Comparison of ENCODE assay signal across 8 mouse cellular contexts in genomic region chr13:47193326-47194153, GRCm38 (mm10).
DNase-seq lines count a peak whose midpoint lies in the region; ATAC-seq and TF ChIP-seq lines count a peak whose summit lies in the region.

No protein-coding gene starts in this region.

- 6% methylated on average over 32 of the region's 32 CpGs for WGBS in embryonic facial prominence, embryonic 11.5 days
- WGBS in limb, embryonic 13.5 days, result 5% methylated on average over 32 of the region's 32 CpGs
- 9% methylated on average over 32 of the region's 32 CpGs for WGBS in midbrain, embryonic 13.5 days
- WGBS in spleen, adult 2 months, result 10% methylated on average over 31 of the region's 32 CpGs

- TF ChIP-seq CTCF in spleen, adult 2 months (IDR thresholded peaks at IDR 0.05; ENCODE audit: extremely low read depth, insufficient read depth, insufficient read length, insufficient replicate concordance), result no peak

- no peaks in the 10 kb centered on the region for H3K36me3 ChIP-seq in embryonic facial prominence, embryonic 11.5 days (replicated peaks; ENCODE audit: control insufficient read depth, insufficient read depth, low read depth, low read length)
- no peaks in the 10 kb centered on the region for H3K36me3 ChIP-seq in limb, embryonic 13.5 days
- H3K36me3 ChIP-seq in midbrain, embryonic 13.5 days, result no peaks in the 10 kb centered on the region
- H3K36me3 ChIP-seq in spleen, adult 2 months (ENCODE audit: control insufficient read depth, insufficient read depth, low read length), result no peaks in the 10 kb centered on the region

- no peak for TF ChIP-seq POLR2A in spleen, adult 2 months (IDR thresholded peaks at IDR 0.05; ENCODE audit: low read depth, low read length)

- no peak overlapping the region; the same call in 1 of the 2 replicates for H3K27ac ChIP-seq in embryonic facial prominence, embryonic 11.5 days (replicated peaks; ENCODE audit: low read depth, low read length)
- H3K27ac ChIP-seq in limb, embryonic 13.5 days, result 0 out of 2 replicates have a peak overlapping the region, but pooled peaks have one; percentile 28
- H3K27ac ChIP-seq in midbrain, embryonic 13.5 days, result no peak overlapping the region
- H3K27ac ChIP-seq in spleen, adult 2 months (ENCODE audit: insufficient read depth, low read length), result peak overlapping the region; percentile 49

- DNase-seq in adrenal gland, postnatal 25 days, result peak; percentile 60
- peak; percentile 71 for DNase-seq in embryonic facial prominence, embryonic 11.5 days (ENCODE audit: low spot score)
- peak; percentile 78 for DNase-seq in heart, adult 8-10 months (ENCODE audit: low spot score)
- peak; percentile 67 to 72 for DNase-seq in kidney, adult 8-10 months
- DNase-seq in spleen, adult 2 months (ENCODE audit: low read depth in 1 of 2, low spot score in 2 of 2), result peak in 1 of 2 experiments; percentile 23

- peak overlapping the region; percentile 62 for H3K9ac ChIP-seq in embryonic facial prominence, embryonic 11.5 days (replicated peaks; ENCODE audit: low read length)
- H3K9ac ChIP-seq in limb, embryonic 13.5 days, result peak overlapping the region; percentile 69
- H3K9ac ChIP-seq in midbrain, embryonic 13.5 days (replicated peaks), result peak overlapping the region; percentile 63

- ATAC-seq in embryonic facial prominence, embryonic 11.5 days (replicated peaks; ENCODE audit: insufficient number of reproducible peaks, low FRiP score, low TSS enrichment, low read depth), result peak; percentile 59
- ATAC-seq in limb, embryonic 13.5 days (ENCODE audit: low FRiP score, low read depth), result peak; percentile 73; the same call in 1 of the 2 replicates
- peak; percentile 65 for ATAC-seq in midbrain, embryonic 13.5 days
- ATAC-seq in activated CD4-positive, CD25-positive, alpha-beta regulatory T cell, adult 4 months, result no peak

- peaks cover 2% of the 10 kb centered on the region; the same call in 1 of the 2 replicates for H3K4me1 ChIP-seq in embryonic facial prominence, embryonic 11.5 days (ENCODE audit: control insufficient read depth, insufficient read depth, low read length)
- peaks cover 14% of the 10 kb centered on the region for H3K4me1 ChIP-seq in limb, embryonic 13.5 days
- peaks cover 15% of the 10 kb centered on the region for H3K4me1 ChIP-seq in midbrain, embryonic 13.5 days (replicated peaks)
- no peaks in the 10 kb centered on the region for H3K4me1 ChIP-seq in spleen, adult 2 months (ENCODE audit: control insufficient read depth, insufficient read depth, insufficient read length)

- peaks cover 7% of the 10 kb centered on the region for H3K27me3 ChIP-seq in embryonic facial prominence, embryonic 11.5 days (ENCODE audit: control insufficient read depth, insufficient read depth, low read length)
- H3K27me3 ChIP-seq in limb, embryonic 13.5 days, result peaks cover 43% of the 10 kb centered on the region
- H3K27me3 ChIP-seq in midbrain, embryonic 13.5 days, result peaks cover 43% of the 10 kb centered on the region
- no peaks in the 10 kb centered on the region for H3K27me3 ChIP-seq in spleen, adult 2 months (ENCODE audit: control insufficient read depth, insufficient read depth, low read length)

- H3K4me2 ChIP-seq in embryonic facial prominence, embryonic 11.5 days (ENCODE audit: low read depth, low read length), result peak overlapping the region; percentile 85
- H3K4me2 ChIP-seq in limb, embryonic 13.5 days (replicated peaks), result peak overlapping the region; percentile 90
- peak overlapping the region; percentile 74 for H3K4me2 ChIP-seq in midbrain, embryonic 13.5 days (replicated peaks)

- peak overlapping the region; percentile 40 for H3K4me3 ChIP-seq in embryonic facial prominence, embryonic 11.5 days (ENCODE audit: low read depth, low read length)
- peak overlapping the region; percentile 52 for H3K4me3 ChIP-seq in limb, embryonic 13.5 days
- H3K4me3 ChIP-seq in midbrain, embryonic 13.5 days (replicated peaks), result peak overlapping the region; percentile 44
- peak overlapping the region; percentile 51 for H3K4me3 ChIP-seq in spleen, adult 2 months (ENCODE audit: extremely low read depth, insufficient read depth, insufficient read length)

- no peaks in the 10 kb centered on the region for H3K9me3 ChIP-seq in embryonic facial prominence, embryonic 11.5 days (replicated peaks; ENCODE audit: control insufficient read depth, low read length)
- H3K9me3 ChIP-seq in limb, embryonic 13.5 days, result no peaks in the 10 kb centered on the region
- no peaks in the 10 kb centered on the region for H3K9me3 ChIP-seq in midbrain, embryonic 13.5 days

Comparison
In these comparisons a context has a peak if more than half of its experiments do, and no peak if none do; other contexts are left out.
1. H3K27ac ChIP-seq: peak in limb, embryonic 13.5 days (single experiment) and spleen, adult 2 months (single experiment); none in embryonic facial prominence, embryonic 11.5 days (single experiment) and midbrain, embryonic 13.5 days (single experiment).
2. Peak in every context shown above with its lines, with median percentiles within 50 percentile points of each other: H3K4me2 ChIP-seq, H3K4me3 ChIP-seq and H3K9ac ChIP-seq.